In genomic region chr9:58248746-58249413, GRCm38 (mm10) we compare ENCODE assay signal across 8 mouse cellular contexts. TPM values are rescaled to one million over a fixed set of nuclear protein-coding genes. Genes with fewer than 3 reads are reported as not detected.
DNase-seq lines count a peak whose midpoint lies in the region; ATAC-seq lines count a peak whose summit lies in the region.

No protein-coding gene starts in this region.

- peak overlapping the region; percentile 92; the same call in 1 of the 2 replicates for H3K27ac ChIP-seq in embryonic facial prominence, embryonic 15.5 days (replicated peaks)
- H3K27ac ChIP-seq in limb, embryonic 12.5 days, result peak overlapping the region; percentile 87
- peak overlapping the region; percentile 89 for H3K27ac ChIP-seq in stomach, embryonic 14.5 days (ENCODE audit: low read length)

- peak overlapping the region; percentile 52 for H3K4me2 ChIP-seq in embryonic facial prominence, embryonic 15.5 days (replicated peaks)
- peak overlapping the region; percentile 76 for H3K4me2 ChIP-seq in limb, embryonic 12.5 days
- H3K4me2 ChIP-seq in stomach, embryonic 14.5 days (replicated peaks; ENCODE audit: low read depth, low read length), result peak overlapping the region; percentile 72

- WGBS in embryonic facial prominence, embryonic 15.5 days, result 23% methylated on average over 7 of the region's 7 CpGs
- 42% methylated on average over 7 of the region's 7 CpGs for whole genome bisulfite sequencing in limb, embryonic 12.5 days
- 35% methylated on average over 7 of the region's 7 CpGs for WGBS in stomach, embryonic 14.5 days

- peak overlapping the region; percentile 35; the same call in 1 of the 2 replicates for H3K9ac ChIP-seq in embryonic facial prominence, embryonic 15.5 days
- H3K9ac ChIP-seq in limb, embryonic 12.5 days (replicated peaks), result peak overlapping the region; percentile 70
- peak overlapping the region; percentile 39 for H3K9ac ChIP-seq in stomach, embryonic 14.5 days (replicated peaks; ENCODE audit: low read depth, low read length)

- peaks cover 20% of the 10 kb centered on the region for H3K36me3 ChIP-seq in megakaryocyte, embryonic 14.5 days (replicated peaks; ENCODE audit: low read length)
- 0 out of 2 replicates have a peak, but pooled peaks cover 2% of the 10 kb centered on the region for H3K36me3 ChIP-seq in embryonic facial prominence, embryonic 15.5 days
- peaks cover 11% of the 10 kb centered on the region; the same call in 1 of the 2 replicates for H3K36me3 ChIP-seq in limb, embryonic 12.5 days
- H3K36me3 ChIP-seq in stomach, embryonic 14.5 days (ENCODE audit: control insufficient read depth, insufficient read depth, low read length), result no peaks in the 10 kb centered on the region; the same call in 1 of the 2 replicates

- H3K9me3 ChIP-seq in megakaryocyte, embryonic 14.5 days, result no peaks in the 10 kb centered on the region
- H3K9me3 ChIP-seq in embryonic facial prominence, embryonic 15.5 days (replicated peaks), result no peaks in the 10 kb centered on the region
- no peaks in the 10 kb centered on the region for H3K9me3 ChIP-seq in limb, embryonic 12.5 days
- no peaks in the 10 kb centered on the region for H3K9me3 ChIP-seq in stomach, embryonic 14.5 days (ENCODE audit: control insufficient read depth, low read depth, low read length)

- no peaks in the 10 kb centered on the region for H3K27me3 ChIP-seq in megakaryocyte, embryonic 14.5 days (replicated peaks)
- no peaks in the 10 kb centered on the region for H3K27me3 ChIP-seq in embryonic facial prominence, embryonic 15.5 days
- H3K27me3 ChIP-seq in limb, embryonic 12.5 days, result no peaks in the 10 kb centered on the region
- no peaks in the 10 kb centered on the region for H3K27me3 ChIP-seq in stomach, embryonic 14.5 days (ENCODE audit: control insufficient read depth, insufficient read depth, low read length)

- H3K4me1 ChIP-seq in megakaryocyte, embryonic 14.5 days, result peaks cover 77% of the 10 kb centered on the region
- peaks cover 39% of the 10 kb centered on the region for H3K4me1 ChIP-seq in embryonic facial prominence, embryonic 15.5 days
- H3K4me1 ChIP-seq in limb, embryonic 12.5 days (replicated peaks), result peaks cover 35% of the 10 kb centered on the region
- peaks cover 17% of the 10 kb centered on the region for H3K4me1 ChIP-seq in stomach, embryonic 14.5 days (ENCODE audit: control insufficient read depth, insufficient read depth, low read length)

- no peak for DNase-seq in left cerebral cortex, postnatal 14 days (ENCODE audit: low spot score in 2 of 2)
- no peak for DNase-seq in adrenal gland, postnatal 25 days
- DNase-seq in lung, postnatal 25 days (ENCODE audit: low spot score), result no peak

- intact Hi-C loops in left cerebral cortex, postnatal 14 days (cut with DNase I), result no loop called here

- H3K4me3 ChIP-seq in megakaryocyte, embryonic 14.5 days (replicated peaks), result peak overlapping the region; percentile 94
- H3K4me3 ChIP-seq in embryonic facial prominence, embryonic 15.5 days (replicated peaks), result peak overlapping the region; percentile 46
- H3K4me3 ChIP-seq in limb, embryonic 12.5 days (replicated peaks), result peak overlapping the region; percentile 54
- peak overlapping the region; percentile 39 for H3K4me3 ChIP-seq in stomach, embryonic 14.5 days (ENCODE audit: low read depth, low read length)

- no peak for ATAC-seq in megakaryocyte, adult 5-6 weeks (ENCODE audit: poor library complexity, severe bottlenecking)
- no peak for ATAC-seq in embryonic facial prominence, embryonic 15.5 days (ENCODE audit: insufficient number of reproducible peaks, low FRiP score, low TSS enrichment, low read depth)
- ATAC-seq in limb, embryonic 12.5 days (ENCODE audit: insufficient number of reproducible peaks, insufficient read depth, low FRiP score, low TSS enrichment, low read depth), result no peak
- no peak for ATAC-seq in stomach, embryonic 14.5 days (ENCODE audit: insufficient number of reproducible peaks, insufficient read depth, low FRiP score, low read depth)

RNA-seq across cellular contexts. Expression of gene Pml, which starts 0.7 kb away (rescaled TPM):
- polyA plus RNA-seq in megakaryocyte, embryonic 14.5 days (2012; ENCODE audit: insufficient read depth, low replicate concordance), result 28.7 and 29.2 TPM in 2 replicates
- 37.7 and 41.3 TPM in 2 replicates for total RNA-seq in megakaryocyte, adult 5-6 weeks (2015)
- 15.5 and 17.4 TPM in 2 replicates for total RNA-seq in megakaryocyte, adult 5-6 weeks (2017)
- 14.5 and 17.0 TPM in 2 replicates for polyA plus RNA-seq in embryonic facial prominence, embryonic 15.5 days (2015; fragmentation: Nextera tagmentation; extraction: Ambion mirVana)
- polyA plus RNA-seq in limb, embryonic 12.5 days (2016; fragmentation: Nextera tagmentation; extraction: Ambion mirVana), result 16.1 and 18.4 TPM in 2 replicates
- polyA plus RNA-seq in stomach, embryonic 14.5 days (2014; fragmentation: Nextera tagmentation; extraction: Ambion mirVana), result 15.0 and 17.2 TPM in 2 replicates
- 10 to 100 TPM; 12.2 to 13.6 TPM for total RNA-seq in left cerebral cortex, postnatal 14 days (2021)
- 23.6 and 35.1 TPM in 2 replicates for total RNA-seq in adrenal gland, postnatal 25 days (2021)

RNA-seq across cellular contexts. Expression of gene Stoml1, which starts 4.1 kb away (rescaled TPM):
- polyA plus RNA-seq in megakaryocyte, embryonic 14.5 days (2012; ENCODE audit: insufficient read depth, low replicate concordance), result 4.3 TPM in 1 of 2 replicates, not detected in the other
- 5.8 and 6.1 TPM in 2 replicates for total RNA-seq in megakaryocyte, adult 5-6 weeks (2015)
- total RNA-seq in megakaryocyte, adult 5-6 weeks (2017), result 9.4 and 11.9 TPM in 2 replicates
- 35.9 and 42.8 TPM in 2 replicates for polyA plus RNA-seq in embryonic facial prominence, embryonic 15.5 days (2015; fragmentation: Nextera tagmentation; extraction: Ambion mirVana)
- polyA plus RNA-seq in limb, embryonic 12.5 days (2016; fragmentation: Nextera tagmentation; extraction: Ambion mirVana), result 33.6 and 35.3 TPM in 2 replicates
- polyA plus RNA-seq in stomach, embryonic 14.5 days (2014; fragmentation: Nextera tagmentation; extraction: Ambion mirVana), result 27.0 and 30.3 TPM in 2 replicates
- 10 to 100 TPM; 71.8 to 76.7 TPM for total RNA-seq in left cerebral cortex, postnatal 14 days (2021)
- total RNA-seq in adrenal gland, postnatal 25 days (2021), result 18.2 and 29.6 TPM in 2 replicates

RNA-seq across cellular contexts. Expression of gene Islr2, which starts 44.8 kb away (rescaled TPM):
- polyA plus RNA-seq in megakaryocyte, embryonic 14.5 days (2012; ENCODE audit: insufficient read depth, low replicate concordance), result 0.09 TPM in 1 of 2 replicates, not detected in the other
- total RNA-seq in megakaryocyte, adult 5-6 weeks (2015), result not detected in 2 replicates
- total RNA-seq in megakaryocyte, adult 5-6 weeks (2017), result not detected in 2 replicates
- polyA plus RNA-seq in embryonic facial prominence, embryonic 15.5 days (2015; fragmentation: Nextera tagmentation; extraction: Ambion mirVana), result 0.80 and 0.81 TPM in 2 replicates
- 1.4 and 1.8 TPM in 2 replicates for polyA plus RNA-seq in limb, embryonic 12.5 days (2016; fragmentation: Nextera tagmentation; extraction: Ambion mirVana)
- polyA plus RNA-seq in stomach, embryonic 14.5 days (2014; fragmentation: Nextera tagmentation; extraction: Ambion mirVana), result 1.7 and 2.6 TPM in 2 replicates
- 10 to 100 TPM; 86.1 to 99.6 TPM for total RNA-seq in left cerebral cortex, postnatal 14 days (2021)
- 0.64 and 1.7 TPM in 2 replicates for total RNA-seq in adrenal gland, postnatal 25 days (2021)

RNA-seq across cellular contexts. Expression of gene Islr, which starts 44.8 kb away (rescaled TPM):
- 0.07 and 3.2 TPM in 2 replicates for polyA plus RNA-seq in megakaryocyte, embryonic 14.5 days (2012; ENCODE audit: insufficient read depth, low replicate concordance)
- total RNA-seq in megakaryocyte, adult 5-6 weeks (2015), result 0.16 and 0.33 TPM in 2 replicates
- not detected in 2 replicates for total RNA-seq in megakaryocyte, adult 5-6 weeks (2017)
- polyA plus RNA-seq in embryonic facial prominence, embryonic 15.5 days (2015; fragmentation: Nextera tagmentation; extraction: Ambion mirVana), result 150 and 165 TPM in 2 replicates
- 109 and 120 TPM in 2 replicates for polyA plus RNA-seq in limb, embryonic 12.5 days (2016; fragmentation: Nextera tagmentation; extraction: Ambion mirVana)
- 83.3 and 87.9 TPM in 2 replicates for polyA plus RNA-seq in stomach, embryonic 14.5 days (2014; fragmentation: Nextera tagmentation; extraction: Ambion mirVana)
- total RNA-seq in left cerebral cortex, postnatal 14 days (2021), result 10 to 100 TPM; 15.8 to 16.2 TPM
- total RNA-seq in adrenal gland, postnatal 25 days (2021), result 10.0 and 13.3 TPM in 2 replicates

Comparison
In these comparisons a context has a peak if more than half of its experiments do, and no peak if none do; other contexts are left out.
1. H3K4me3 ChIP-seq: peak in every context shown above with its lines; median percentile 94 in megakaryocyte, embryonic 14.5 days; 54 in limb, embryonic 12.5 days; 46 in embryonic facial prominence, embryonic 15.5 days; 39 in stomach, embryonic 14.5 days.